Mouse (Mus musculus): ENCODE measurements around the gene Pla1a. TPM values are rescaled to one million over a fixed set of nuclear protein-coding genes. Genes with fewer than 3 reads are reported as not detected.

Pla1a gene
- total and polyA plus RNA-seq, 2 experiments from 2014 or later: 0.74 to 2.5 TPM

GRCm38 (mm10) chr16:38377546-38377945 lies 55.4 kb downstream of the Pla1a start:
- Histone ChIP-seq H3K4me1 (ENCODE audit: insufficient read depth) (no peaks in the 10 kb centered on the region), H3K4me3 (ENCODE audit: low read depth, low read length) (no peak overlapping the region), H3K9me3 (ENCODE audit: low read length) (no peaks in the 10 kb centered on the region), H3K4me2 (ENCODE audit: low read depth) (no peak overlapping the region), H3K9ac (no peak overlapping the region), H3K27ac (ENCODE audit: low read depth, low read length) (no peak overlapping the region), H3K27me3 (ENCODE audit: insufficient read depth, low read length) (no peaks in the 10 kb centered on the region), H3K36me3 (ENCODE audit: insufficient read depth) (no peaks in the 10 kb centered on the region)
- no peak for TF ChIP-seq CTCF (IDR thresholded peaks at IDR 0.05; ENCODE audit: low read depth)
- 84% methylated on average over 6 of the region's 6 CpGs for whole genome bisulfite sequencing
- ATAC-seq (no peak), DNase-seq (no peak)

GRCm38 (mm10) chr16:38376841-38377249 lies 56.1 kb downstream of the Pla1a start:
- TF ChIP-seq CTCF (IDR thresholded peaks at IDR 0.05; ENCODE audit: low read depth): no peak
- H3K27ac ChIP-seq (ENCODE audit: low read depth, low read length): peak overlapping the region; percentile 75
- H3K4me1 ChIP-seq (ENCODE audit: insufficient read depth): no peaks in the 10 kb centered on the region
- peak overlapping the region; percentile 49 for H3K9ac ChIP-seq
- no peaks in the 10 kb centered on the region for H3K27me3 ChIP-seq (ENCODE audit: insufficient read depth, low read length)
- no peak for DNase-seq
- ATAC-seq: peak; percentile 59
- peak overlapping the region; percentile 51 for H3K4me2 ChIP-seq (ENCODE audit: low read depth)
- H3K4me3 ChIP-seq (ENCODE audit: low read depth, low read length): peak overlapping the region; percentile 32
- no peaks in the 10 kb centered on the region for H3K36me3 ChIP-seq (ENCODE audit: insufficient read depth)
- 43% methylated on average over 8 of the region's 8 CpGs for WGBS
- H3K9me3 ChIP-seq (ENCODE audit: low read length): no peaks in the 10 kb centered on the region

- Histone ChIP-seq H3K9me3 (ENCODE audit: low read length) (no peaks in the 10 kb centered on the region), H3K36me3 (ENCODE audit: insufficient read depth) (no peaks in the 10 kb centered on the region), H3K4me3 (ENCODE audit: low read depth, low read length) (peak overlapping the region; percentile 32), H3K27me3 (ENCODE audit: insufficient read depth, low read length) (no peaks in the 10 kb centered on the region), H3K4me1 (ENCODE audit: insufficient read depth) (no peaks in the 10 kb centered on the region), H3K4me2 (ENCODE audit: low read depth) (peak overlapping the region; percentile 51), H3K9ac (peak overlapping the region; percentile 49), H3K27ac (ENCODE audit: low read depth, low read length) (peak overlapping the region; percentile 75)
- ATAC-seq (peak; percentile 95), DNase-seq (peak; percentile 85)
- WGBS: 15% methylated on average over 17 of the region's 17 CpGs
- TF ChIP-seq CTCF (IDR thresholded peaks at IDR 0.05; ENCODE audit: low read depth): peak; percentile 62
Measured at GRCm38 (mm10) chr16:38376163-38376840, 56.6 kb downstream of the Pla1a start.

- ATAC-seq: no peak
Measured at GRCm38 (mm10) chr16:38375182-38375581, 57.8 kb downstream of the Pla1a start.

GRCm38 (mm10) chr16:38374379-38375140 lies 58.4 kb downstream of the Pla1a start:
- no peaks in the 10 kb centered on the region for H3K4me1 ChIP-seq (ENCODE audit: insufficient read depth)
- peak; percentile 22 for DNase-seq
- WGBS: 85% methylated on average over 10 of the region's 10 CpGs
- no peaks in the 10 kb centered on the region for H3K9me3 ChIP-seq (ENCODE audit: low read length)
- H3K4me3 ChIP-seq (ENCODE audit: low read depth, low read length): no peak overlapping the region
- ATAC-seq: no peak
- TF ChIP-seq CTCF (IDR thresholded peaks at IDR 0.05; ENCODE audit: low read depth): no peak
- no peak overlapping the region for H3K9ac ChIP-seq
- no peaks in the 10 kb centered on the region for H3K27me3 ChIP-seq (ENCODE audit: insufficient read depth, low read length)
- H3K4me2 ChIP-seq (ENCODE audit: low read depth): no peak overlapping the region
- no peaks in the 10 kb centered on the region for H3K36me3 ChIP-seq (ENCODE audit: insufficient read depth)
- H3K27ac ChIP-seq (ENCODE audit: low read depth, low read length): no peak overlapping the region

More at GRCm38 (mm10) chr16:38375182-38375581, 57.8 kb downstream of the Pla1a start:
- no peaks in the 10 kb centered on the region for H3K9me3 ChIP-seq (ENCODE audit: low read length)
- no peak for TF ChIP-seq CTCF (IDR thresholded peaks at IDR 0.05; ENCODE audit: low read depth)
- H3K27me3 ChIP-seq (ENCODE audit: insufficient read depth, low read length): no peaks in the 10 kb centered on the region
- no peaks in the 10 kb centered on the region for H3K36me3 ChIP-seq (ENCODE audit: insufficient read depth)
- H3K27ac ChIP-seq (ENCODE audit: low read depth, low read length): no peak overlapping the region
- no peak overlapping the region for H3K4me3 ChIP-seq (ENCODE audit: low read depth, low read length)
- no peaks in the 10 kb centered on the region for H3K4me1 ChIP-seq (ENCODE audit: insufficient read depth)
- no peak overlapping the region for H3K4me2 ChIP-seq (ENCODE audit: low read depth)
- WGBS: 85% methylated on average over 7 of the region's 7 CpGs
- H3K9ac ChIP-seq: no peak overlapping the region
- no peak for DNase-seq

- DNase-seq (no peak), ATAC-seq (no peak)
- H3K36me3 ChIP-seq (ENCODE audit: insufficient read depth): no peaks in the 10 kb centered on the region
- no peaks in the 10 kb centered on the region for H3K27me3 ChIP-seq (ENCODE audit: insufficient read depth, low read length)
- H3K27ac ChIP-seq (ENCODE audit: low read depth, low read length): no peak overlapping the region
- TF ChIP-seq CTCF (IDR thresholded peaks at IDR 0.05; ENCODE audit: low read depth): no peak
- 87% methylated on average over 16 of the region's 16 CpGs for WGBS
- H3K4me3 ChIP-seq (ENCODE audit: low read depth, low read length): no peak overlapping the region
- no peak overlapping the region for H3K9ac ChIP-seq
- no peak overlapping the region for H3K4me2 ChIP-seq (ENCODE audit: low read depth)
- H3K4me1 ChIP-seq (ENCODE audit: insufficient read depth): no peaks in the 10 kb centered on the region
- no peaks in the 10 kb centered on the region for H3K9me3 ChIP-seq (ENCODE audit: low read length)
Measured at GRCm38 (mm10) chr16:38373941-38374340, 59.0 kb downstream of the Pla1a start.

GRCm38 (mm10) chr16:38373439-38373838 lies 59.5 kb downstream of the Pla1a start:
- no peak for ATAC-seq

More at GRCm38 (mm10) chr16:38373439-38373838, 59.5 kb downstream of the Pla1a start:
- Histone ChIP-seq H3K9me3 (ENCODE audit: low read length) (no peaks in the 10 kb centered on the region), H3K36me3 (ENCODE audit: insufficient read depth) (no peaks in the 10 kb centered on the region), H3K4me1 (ENCODE audit: insufficient read depth) (no peaks in the 10 kb centered on the region), H3K27me3 (ENCODE audit: insufficient read depth, low read length) (no peaks in the 10 kb centered on the region), H3K4me3 (ENCODE audit: low read depth, low read length) (no peak overlapping the region), H3K27ac (ENCODE audit: low read depth, low read length) (no peak overlapping the region), H3K9ac (no peak overlapping the region), H3K4me2 (ENCODE audit: low read depth) (no peak overlapping the region)
- TF ChIP-seq CTCF (IDR thresholded peaks at IDR 0.05; ENCODE audit: low read depth): no peak
- no peak for DNase-seq
- WGBS: 83% methylated on average over 10 of the region's 10 CpGs
